In genomic region chr6:148554463-148554862, GRCm38 (mm10) we compare ENCODE assay signal across 22 mouse cellular contexts.
A peak's percentile ranks its signal among the peaks of the same experiment; 100 is the strongest.
DNase-seq lines count a peak whose midpoint lies in the region; ATAC-seq and TF ChIP-seq lines count a peak whose summit lies in the region.
"Had no signal": no experiment of that assay in that cellular context is flagged by ENCODE, and none has a peak within 500 bp of the region (broad histone marks: within the 10 kb centered on the region; RNA-seq: fewer than 3 reads in every experiment).

No protein-coding gene starts in this region.

- H3K36me3 ChIP-seq in liver, embryonic 12.5 days = no peaks in the 10 kb centered on the region
- no peaks in the 10 kb centered on the region for H3K36me3 ChIP-seq in midbrain, postnatal 0 days (ENCODE audit: insufficient read depth, low read length)
- H3K36me3 ChIP-seq: heart, embryonic 13.5 days; hindbrain, embryonic 12.5 days; limb, embryonic 10.5 days; midbrain, embryonic 12.5 days had no signal

- no peak for DNase-seq in frontal cortex, postnatal 10 days (ENCODE audit: low spot score in 2 of 2)
- peak; percentile 25 to 80 for DNase-seq in left cerebral cortex, postnatal 25 days (ENCODE audit: low spot score in 2 of 2)
- DNase-seq in left cerebral cortex, adult 11 months (ENCODE audit: low spot score) = no peak
- DNase-seq in heart, postnatal 10 days = no peak
- no peak for DNase-seq in midbrain, postnatal 0 days (ENCODE audit: low spot score)
- DNase-seq: adrenal gland, adult 8-10 months; cerebellum, adult 8-10 months; cerebellum, postnatal 36 days; gastrocnemius, postnatal 36 days; heart, adult 2 months; lung, postnatal 10 days; thymus, adult 2 months had no signal

- intact Hi-C loops in left cerebral cortex, postnatal 25 days (cut with DNase I) = no loop called here
- intact Hi-C loops in heart, postnatal 10 days (cut with DNase I) = no loop called here

- no peak overlapping the region; the same call in 1 of the 2 replicates for H3K27ac ChIP-seq in liver, embryonic 12.5 days
- H3K27ac ChIP-seq in midbrain, postnatal 0 days (ENCODE audit: low read depth, low read length) = no peak overlapping the region
- H3K27ac ChIP-seq: heart, adult 2 months; hindbrain, embryonic 12.5 days; limb, embryonic 10.5 days; midbrain, embryonic 12.5 days had no signal

- no peak overlapping the region for H3K4me2 ChIP-seq in liver, embryonic 12.5 days
- no peak overlapping the region for H3K4me2 ChIP-seq in midbrain, postnatal 0 days (ENCODE audit: low read depth, low read length, poor library complexity, severe bottlenecking)
- H3K4me2 ChIP-seq: heart, embryonic 13.5 days; hindbrain, embryonic 12.5 days; midbrain, embryonic 12.5 days had no signal

- H3K4me3 ChIP-seq in liver, embryonic 12.5 days = no peak overlapping the region
- H3K4me3 ChIP-seq in midbrain, postnatal 0 days (ENCODE audit: low read depth, low read length) = no peak overlapping the region
- H3K4me3 ChIP-seq: heart, adult 2 months; heart, embryonic 13.5 days; hindbrain, embryonic 12.5 days; limb, embryonic 10.5 days; midbrain, embryonic 12.5 days had no signal

- no peaks in the 10 kb centered on the region for H3K27me3 ChIP-seq in liver, embryonic 12.5 days (replicated peaks)
- H3K27me3 ChIP-seq in midbrain, postnatal 0 days (ENCODE audit: insufficient read depth, low read length) = no peaks in the 10 kb centered on the region
- H3K27me3 ChIP-seq: heart, embryonic 13.5 days; hindbrain, embryonic 12.5 days; midbrain, embryonic 12.5 days had no signal

- H3K9ac ChIP-seq in liver, embryonic 12.5 days = no peak overlapping the region
- H3K9ac ChIP-seq in midbrain, postnatal 0 days (replicated peaks; ENCODE audit: low read length, poor library complexity, severe bottlenecking) = no peak overlapping the region
- H3K9ac ChIP-seq: heart, embryonic 13.5 days; hindbrain, embryonic 12.5 days; midbrain, embryonic 12.5 days had no signal

- H3K4me1 ChIP-seq in liver, embryonic 12.5 days = peaks cover 15% of the 10 kb centered on the region
- H3K4me1 ChIP-seq in midbrain, postnatal 0 days (ENCODE audit: insufficient read depth, low read length) = no peaks in the 10 kb centered on the region
- H3K4me1 ChIP-seq: hindbrain, embryonic 12.5 days; limb, embryonic 10.5 days; midbrain, embryonic 12.5 days had no signal

- 62% methylated on average over 3 of the region's 3 CpGs for WGBS in liver, embryonic 12.5 days (ENCODE audit: insufficient replicate concordance)
- 81% methylated on average over 3 of the region's 3 CpGs for whole genome bisulfite sequencing in midbrain, postnatal 0 days

- peak; percentile 66 for ATAC-seq in frontal cortex, adult (ENCODE audit: low TSS enrichment)
- ATAC-seq in liver, embryonic 12.5 days = peak; percentile 87
- peak; percentile 45 for ATAC-seq in megakaryocyte-erythroid progenitor cell, adult 5-6 weeks (replicated peaks; ENCODE audit: low FRiP score, low TSS enrichment, poor library complexity, severe bottlenecking)
- no peak for ATAC-seq in midbrain, postnatal 0 days (ENCODE audit: low FRiP score)
- ATAC-seq: activated CD4-positive, CD25-positive, alpha-beta regulatory T cell, adult 4 months; forebrain, embryonic 14.5 days; intestine, postnatal 0 days had no signal

- no peaks in the 10 kb centered on the region for H3K9me3 ChIP-seq in liver, embryonic 12.5 days (replicated peaks)
- H3K9me3 ChIP-seq in midbrain, postnatal 0 days (ENCODE audit: low read length) = no peaks in the 10 kb centered on the region
- H3K9me3 ChIP-seq: heart, embryonic 13.5 days; hindbrain, embryonic 12.5 days; limb, embryonic 10.5 days; midbrain, embryonic 12.5 days had no signal

- TF ChIP-seq CTCF in midbrain, postnatal 0 days (IDR thresholded peaks at IDR 0.05) = no peak

Comparison
In these comparisons a context has a peak if more than half of its experiments do, and no peak if none do; other contexts are left out.
1. DNase-seq: peak in left cerebral cortex, postnatal 25 days (2 of 2); none in frontal cortex, postnatal 10 days (0 of 2), left cerebral cortex, adult 11 months (single experiment), heart, postnatal 10 days (0 of 2) and midbrain, postnatal 0 days (single experiment).